Mouse (Mus musculus): Measurements from ENCODE around the gene Col4a2.

Col4a2 gene

GRCm38 (mm10) chr8:11323681-11324080, 11.1 kb downstream of the Col4a2 start:
- DNase-seq (ENCODE audit: low read depth, low spot score) = no peak

DNA sequence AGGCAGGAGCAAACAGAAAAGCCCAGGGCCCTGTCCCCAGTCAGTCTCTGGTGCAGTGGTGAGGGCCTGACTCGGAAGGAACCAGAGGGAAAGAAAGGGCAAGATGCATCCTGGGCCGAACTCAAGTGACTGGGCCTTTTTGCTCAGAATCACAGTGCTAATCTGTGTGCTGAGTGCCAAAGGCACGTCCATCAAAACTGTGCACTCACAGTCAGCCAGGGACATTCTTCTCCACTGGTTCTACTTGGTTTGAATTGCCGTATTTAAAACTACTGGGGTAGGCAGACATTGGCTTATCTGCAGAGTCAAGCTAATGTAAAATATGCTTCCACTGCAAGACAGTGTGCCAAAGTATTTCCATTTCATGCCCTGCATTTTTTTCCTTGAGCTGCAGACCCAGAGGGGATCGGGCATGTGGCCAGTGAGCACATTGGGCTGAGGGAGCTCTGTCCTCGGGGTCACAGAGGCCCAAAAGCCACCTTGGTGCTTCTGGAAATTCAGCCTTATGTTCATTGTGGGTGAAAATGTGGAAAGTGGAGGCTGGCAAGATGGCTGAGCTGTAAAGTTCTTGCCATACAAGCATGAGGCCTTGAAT, 12.3 kb downstream of the Col4a2 start:
- no peak for DNase-seq (ENCODE audit: low read depth, low spot score)

DNA sequence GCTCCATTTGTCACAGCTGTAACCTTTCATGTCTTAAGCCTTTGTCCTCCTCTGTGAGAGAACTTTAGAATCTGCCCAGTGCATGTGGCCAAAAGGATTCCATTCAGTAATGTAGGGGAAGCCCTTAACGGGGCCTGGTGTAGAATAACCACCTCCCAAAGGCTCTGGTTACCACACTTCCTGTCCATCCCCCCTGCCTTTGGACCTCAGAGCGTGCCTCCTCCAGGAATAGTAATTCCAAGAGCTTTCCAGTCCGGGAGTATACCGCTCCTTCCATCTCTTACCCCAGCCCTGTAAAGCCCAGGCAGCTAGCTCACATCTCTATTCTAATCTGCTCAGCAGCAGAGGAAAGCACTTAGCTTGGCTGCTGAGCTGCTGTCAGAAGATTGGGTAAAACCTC, 14.7 kb downstream of the Col4a2 start:
- no peak for DNase-seq (ENCODE audit: low read depth, low spot score)

GRCm38 (mm10) chr8:11327722-11328417, 15.3 kb downstream of the Col4a2 start:
- no peak for DNase-seq (ENCODE audit: low read depth, low spot score)

- DNase-seq (ENCODE audit: low read depth, low spot score) = no peak
Measured at GRCm38 (mm10) chr8:11331561-11331960, 19.0 kb downstream of the Col4a2 start.

DNA sequence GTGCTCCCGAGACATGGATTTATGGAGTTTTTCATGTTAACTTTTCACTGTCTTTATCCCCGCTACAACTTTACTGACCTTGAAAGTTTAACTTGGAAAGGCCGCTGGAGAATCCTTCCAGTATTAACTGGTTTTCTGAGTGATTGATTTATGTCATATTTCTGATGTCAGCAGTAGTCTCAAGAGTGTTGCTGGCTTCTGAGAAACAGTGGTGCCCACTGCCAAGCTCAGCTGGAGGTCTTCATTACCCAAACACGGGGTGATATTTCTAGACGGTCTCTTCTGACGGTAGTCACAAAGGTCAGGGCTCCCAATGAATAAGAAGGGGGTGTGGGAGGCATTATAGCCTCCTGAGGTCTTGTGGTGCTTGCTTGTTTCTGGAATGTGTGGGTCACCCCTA, 21.1 kb downstream of the Col4a2 start:
- DNase-seq (ENCODE audit: low read depth, low spot score) = no peak

- DNase-seq (ENCODE audit: low read depth, low spot score) = no peak
Measured at GRCm38 (mm10) chr8:11334493-11334892, 21.9 kb downstream of the Col4a2 start.

DNA sequence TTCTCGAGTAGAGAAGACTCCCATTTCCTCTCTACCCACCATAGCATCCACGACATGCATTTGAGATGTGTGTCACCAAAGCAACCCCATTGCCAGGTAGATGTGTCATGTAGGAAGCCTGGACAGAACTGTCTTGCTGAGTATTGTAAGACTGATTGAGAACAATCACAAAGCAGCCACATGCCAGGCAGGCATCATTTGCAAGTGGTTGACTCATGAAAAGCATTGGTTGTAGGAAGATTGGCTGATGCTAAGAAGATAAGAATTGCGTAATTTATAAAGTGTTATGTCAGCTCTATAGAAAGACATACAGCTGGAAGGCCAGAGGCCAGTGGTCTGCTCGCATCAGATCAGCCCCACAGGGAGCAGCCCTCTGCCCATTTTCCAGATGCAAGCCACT, 22.6 kb downstream of the Col4a2 start:
- no peak for DNase-seq (ENCODE audit: low read depth, low spot score)

- DNase-seq (ENCODE audit: low read depth, low spot score) = no peak
Measured at GRCm38 (mm10) chr8:11336346-11336745, 23.7 kb downstream of the Col4a2 start.

DNA sequence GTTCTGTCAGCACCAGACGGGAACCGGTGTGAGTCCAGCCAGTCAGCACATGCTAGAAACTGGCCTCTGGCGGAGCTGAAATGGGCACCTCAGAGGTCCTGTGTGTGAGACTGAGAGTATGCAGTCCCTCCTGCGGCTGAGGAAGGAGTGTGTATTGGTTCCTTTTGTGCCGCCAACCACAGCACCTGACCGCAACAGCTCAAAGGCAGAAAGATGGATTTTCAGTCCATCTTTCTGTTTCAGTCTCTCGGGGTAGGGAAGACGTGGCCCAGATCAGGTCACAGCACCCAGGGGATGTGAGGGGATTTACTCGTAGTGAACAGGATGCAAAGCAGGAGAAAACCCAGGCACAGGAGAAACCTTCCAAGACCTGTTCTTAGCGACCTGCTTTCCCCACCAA, 25.0 kb downstream of the Col4a2 start:
- no peak for DNase-seq (ENCODE audit: low read depth, low spot score)

- DNase-seq (ENCODE audit: low read depth, low spot score) = no peak
Measured at GRCm38 (mm10) chr8:11338507-11338906, 25.9 kb downstream of the Col4a2 start.

DNA sequence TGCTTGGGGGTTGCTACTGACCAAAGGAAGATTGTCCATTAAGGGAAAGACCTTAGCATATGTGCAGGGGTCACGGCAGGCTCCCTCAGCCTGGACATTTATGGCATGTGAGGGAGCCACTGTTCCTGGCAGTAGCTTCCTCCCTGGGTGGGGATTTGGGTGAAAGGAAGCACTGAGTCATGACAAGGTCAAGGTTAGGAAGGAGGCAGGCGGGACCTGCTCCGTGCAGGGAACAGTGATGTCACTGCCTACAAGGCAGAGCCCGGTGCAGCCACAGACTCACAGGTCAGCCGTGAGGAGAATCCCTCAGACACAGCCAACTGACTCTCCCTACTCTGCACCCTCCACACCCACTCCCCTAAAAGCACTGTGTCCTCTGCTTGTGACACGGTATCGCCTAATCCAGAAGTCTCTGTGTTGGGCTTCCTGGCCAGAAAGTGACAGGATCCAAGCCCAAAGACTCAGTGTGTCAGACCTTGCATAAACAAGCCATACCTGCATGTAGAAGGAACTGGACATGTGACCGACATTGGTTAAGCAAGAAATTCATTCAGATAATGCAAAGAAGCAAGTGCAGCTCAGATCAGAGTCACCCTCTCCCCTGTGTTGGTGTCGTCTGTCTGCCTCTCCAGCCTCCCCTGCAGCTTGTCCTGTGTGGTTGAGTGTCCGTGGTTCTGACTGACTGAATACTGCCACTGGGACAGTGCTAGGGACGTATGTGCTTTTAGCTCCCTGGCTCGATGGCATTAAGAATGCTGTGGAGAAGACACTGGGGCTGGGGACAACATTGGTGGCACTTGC, 27.9 kb downstream of the Col4a2 start:
- DNase-seq (ENCODE audit: low read depth, low spot score) = no peak

DNA sequence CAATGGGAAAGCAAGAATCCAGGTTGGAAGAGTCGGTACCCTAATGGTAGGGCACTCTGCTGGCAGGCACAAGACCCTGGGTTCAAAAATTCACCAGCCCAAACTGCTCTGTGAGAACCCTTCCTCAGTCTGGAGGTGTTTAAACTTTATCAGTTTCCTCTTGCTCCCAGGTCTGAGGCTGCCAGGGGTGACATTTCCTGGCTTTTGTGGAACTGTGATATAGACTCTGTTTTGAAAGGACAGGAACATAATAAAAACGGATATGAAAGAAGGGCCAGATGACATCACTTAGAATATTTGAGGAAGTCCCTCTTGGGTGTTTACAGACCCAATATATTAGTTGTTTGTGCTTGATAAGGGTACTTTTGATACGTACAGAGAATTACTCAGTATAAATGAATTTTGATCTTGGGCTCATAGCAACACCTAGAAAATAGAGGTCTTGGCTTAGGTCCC, 28.5 kb downstream of the Col4a2 start:
- no peak for DNase-seq (ENCODE audit: low read depth, low spot score)

GRCm38 (mm10) chr8:11344459-11344858, 31.9 kb downstream of the Col4a2 start:
- no peak for DNase-seq (ENCODE audit: low read depth, low spot score)

- no peak for DNase-seq (ENCODE audit: low read depth, low spot score)
Measured at GRCm38 (mm10) chr8:11346225-11346624, 33.6 kb downstream of the Col4a2 start.

- DNase-seq (ENCODE audit: low read depth, low spot score) = no peak
Measured at GRCm38 (mm10) chr8:11347699-11348098, 35.1 kb downstream of the Col4a2 start.

DNA sequence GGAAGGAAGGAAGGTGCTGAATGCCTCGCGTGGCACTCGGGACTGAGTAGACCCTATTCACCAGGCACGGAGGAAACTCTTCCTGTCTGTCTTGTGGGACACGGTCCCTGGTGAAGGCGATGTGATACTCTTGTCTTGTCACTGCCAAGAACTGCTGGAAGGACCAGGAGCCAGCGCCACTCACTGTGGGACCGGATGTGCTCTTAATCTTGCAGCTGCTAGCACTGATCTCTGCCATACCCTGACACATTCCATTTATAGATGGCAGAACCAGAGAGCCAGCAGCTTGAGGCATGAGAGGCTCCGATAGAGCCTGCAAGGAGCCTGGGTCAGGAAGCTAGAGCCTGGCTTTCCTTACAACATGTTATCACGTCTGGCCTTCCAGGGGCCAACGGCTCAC, 36.0 kb downstream of the Col4a2 start:
- DNase-seq (ENCODE audit: low read depth, low spot score) = no peak

DNA sequence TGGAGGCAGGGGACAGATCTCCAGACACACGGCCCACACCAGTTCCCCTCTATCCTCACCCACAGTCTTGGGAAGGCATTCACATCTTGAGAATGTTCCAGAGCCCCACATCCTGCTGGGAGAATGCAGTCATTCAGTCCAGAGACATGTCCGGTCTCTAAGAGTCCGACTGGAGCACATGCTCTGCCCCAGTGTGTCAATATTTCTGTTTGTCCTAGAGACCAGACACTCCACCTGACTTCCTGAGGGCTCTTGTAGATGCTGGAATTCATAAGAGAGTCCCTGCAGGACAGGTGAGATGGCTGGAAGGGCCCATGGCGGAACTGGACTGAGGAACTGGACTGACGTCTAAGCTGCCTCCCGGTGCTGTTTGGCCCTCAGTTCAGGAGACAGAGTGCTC, 38.8 kb downstream of the Col4a2 start:
- no peak for DNase-seq (ENCODE audit: low read depth, low spot score)

- DNase-seq (ENCODE audit: low read depth, low spot score) = no peak
Measured at GRCm38 (mm10) chr8:11352514-11352913, 39.9 kb downstream of the Col4a2 start.

DNA sequence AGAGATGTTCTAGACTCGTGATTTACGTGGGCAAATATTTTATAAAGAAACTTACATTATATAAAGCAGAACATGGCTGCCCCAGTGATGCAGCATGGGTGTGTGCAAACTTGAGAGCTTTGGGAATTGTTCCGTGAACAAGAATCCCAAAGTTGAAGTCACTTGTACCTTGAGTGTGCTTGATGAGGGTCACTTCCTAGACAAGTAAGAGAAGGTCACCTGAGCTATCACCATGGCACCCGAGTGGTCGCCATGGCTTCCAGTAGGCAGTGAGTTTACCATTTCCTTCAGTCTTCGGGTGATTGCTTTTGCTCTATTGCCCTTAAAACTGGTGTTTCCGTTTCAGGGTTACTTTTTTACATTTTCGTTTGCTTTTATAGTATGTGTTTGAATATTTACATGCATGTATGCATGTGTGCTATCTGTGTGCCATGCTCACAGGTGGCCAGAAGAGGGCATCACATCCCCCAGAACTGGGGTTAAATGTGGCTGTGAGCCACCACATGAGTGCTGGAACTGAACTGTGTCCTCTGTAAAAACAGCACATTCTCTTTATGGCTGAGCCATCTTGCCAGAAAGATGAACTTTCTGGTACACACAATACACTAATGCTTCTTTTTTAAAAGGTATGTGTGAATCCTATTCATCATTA, 42.3 kb downstream of the Col4a2 start:
- DNase-seq (ENCODE audit: low read depth, low spot score) = no peak

DNA sequence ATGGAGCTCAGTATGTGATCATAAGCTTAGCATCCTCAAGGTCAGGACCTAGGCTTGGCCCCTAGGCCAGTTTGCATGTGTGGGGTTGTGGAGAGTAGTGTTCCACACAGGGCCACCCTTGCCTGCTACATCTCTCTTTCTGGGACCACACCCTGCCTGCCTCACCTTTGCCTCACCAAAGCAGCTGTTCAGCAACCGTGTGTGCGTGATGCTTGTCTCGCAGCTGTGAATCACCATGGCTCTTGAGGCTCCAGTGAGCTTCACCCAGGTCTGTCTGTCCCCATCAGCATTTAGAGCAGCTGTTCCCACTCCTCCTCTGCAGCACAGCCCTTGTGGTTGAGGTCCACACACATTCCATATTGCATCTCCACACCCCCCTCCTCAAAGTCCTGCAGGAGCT, 43.3 kb downstream of the Col4a2 start:
- no peak for DNase-seq (ENCODE audit: low read depth, low spot score)

DNA sequence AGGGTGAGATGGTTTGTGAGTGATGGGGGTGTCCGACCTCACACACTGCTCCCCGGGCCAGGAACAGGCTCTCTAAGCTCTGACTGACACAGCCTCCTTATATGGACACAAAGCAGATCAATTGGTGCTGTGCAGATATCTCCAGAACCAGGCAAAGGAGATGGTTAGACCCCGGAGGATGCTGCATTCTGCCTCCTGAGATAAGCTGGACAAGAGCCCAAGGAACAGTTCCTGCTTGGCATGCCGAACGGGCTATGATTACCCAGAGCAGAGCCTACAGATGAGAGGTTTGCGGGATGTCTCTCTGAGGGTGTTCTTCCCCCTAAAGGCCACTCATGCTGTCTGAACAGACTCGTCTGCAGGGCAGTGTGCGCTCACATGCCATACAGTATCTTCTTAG, 44.2 kb downstream of the Col4a2 start:
- no peak for DNase-seq (ENCODE audit: low read depth, low spot score)
